Mouse (Mus musculus) spleen, postnatal 10 days (tissue): ENCODE measurements around the gene Tpst2.

Experiments used
- DNase-seq, 2 experiments: peaks; one replicate each; pipeline ENCODE4 v3.0.0; 2021 to 2022; ENCODE audit warnings: low spot score in 2 of 2

The Tpst2 gene

GRCm38 (mm10) chr5:112276267-112276873 lies at the start of gene Tpst2:
Gene Tpst2, plus strand, starts transcription at chr5:112276691.
- peak; percentile 99 to 100 for DNase-seq

GRCm38 (mm10) chr5:112227354-112227753 lies 49.1 kb upstream of the Tpst2 start:
- DNase-seq: no peak

GRCm38 (mm10) chr5:112227898-112228239 lies 48.6 kb upstream of the Tpst2 start:
- DNase-seq: no peak

GRCm38 (mm10) chr5:112228240-112229076 lies 48.0 kb upstream of the Tpst2 start:
- DNase-seq: no peak

- no peak for DNase-seq
Observed at GRCm38 (mm10) chr5:112235806-112236205, 40.7 kb upstream of the Tpst2 start.

GRCm38 (mm10) chr5:112236631-112237030 lies 39.9 kb upstream of the Tpst2 start:
- no peak for DNase-seq

GRCm38 (mm10) chr5:112237439-112237838 lies 39.1 kb upstream of the Tpst2 start:
- no peak for DNase-seq

GRCm38 (mm10) chr5:112237866-112238570 lies 38.5 kb upstream of the Tpst2 start:
- DNase-seq: no peak

GRCm38 (mm10) chr5:112238781-112239482 lies 37.6 kb upstream of the Tpst2 start:
- no peak for DNase-seq

- DNase-seq: peak; percentile 79 to 89
Observed at GRCm38 (mm10) chr5:112240761-112241160, 35.7 kb upstream of the Tpst2 start.

- DNase-seq: no peak
Observed at GRCm38 (mm10) chr5:112241849-112242248, 34.6 kb upstream of the Tpst2 start.

GRCm38 (mm10) chr5:112242361-112242778 lies 34.1 kb upstream of the Tpst2 start:
- peak in 1 of 2 experiments; percentile 50 for DNase-seq

- DNase-seq: no peak
Observed at GRCm38 (mm10) chr5:112243041-112243440, 33.5 kb upstream of the Tpst2 start.

- no peak for DNase-seq
Observed at GRCm38 (mm10) chr5:112243539-112244274, 32.8 kb upstream of the Tpst2 start.

GRCm38 (mm10) chr5:112244275-112244562 lies 32.3 kb upstream of the Tpst2 start:
- no peak for DNase-seq

GRCm38 (mm10) chr5:112244890-112245615 lies 31.4 kb upstream of the Tpst2 start:
- DNase-seq: no peak

GRCm38 (mm10) chr5:112247399-112247798 lies 29.1 kb upstream of the Tpst2 start:
- DNase-seq: no peak

GRCm38 (mm10) chr5:112249106-112249505 lies 27.4 kb upstream of the Tpst2 start:
- no peak for DNase-seq

GRCm38 (mm10) chr5:112252400-112252799 lies 24.1 kb upstream of the Tpst2 start, which contains the start of gene Cryba4:
Gene Cryba4, minus strand, starts transcription at chr5:112252518.
- DNase-seq: no peak

GRCm38 (mm10) chr5:112253169-112253568 lies 23.3 kb upstream of the Tpst2 start:
- DNase-seq: peak in 1 of 2 experiments; percentile 45
